Mouse (Mus musculus): ENCODE data around the gene Inpp5d. TPM values are rescaled to one million over a fixed set of nuclear protein-coding genes. Genes with fewer than 3 reads are reported as not detected.
A peak's percentile ranks its signal among the peaks of the same experiment; 100 is the strongest.

Gene Inpp5d
- polyA plus RNA-seq, 1 experiment from 2014 or later = 7.9 TPM

DNA sequence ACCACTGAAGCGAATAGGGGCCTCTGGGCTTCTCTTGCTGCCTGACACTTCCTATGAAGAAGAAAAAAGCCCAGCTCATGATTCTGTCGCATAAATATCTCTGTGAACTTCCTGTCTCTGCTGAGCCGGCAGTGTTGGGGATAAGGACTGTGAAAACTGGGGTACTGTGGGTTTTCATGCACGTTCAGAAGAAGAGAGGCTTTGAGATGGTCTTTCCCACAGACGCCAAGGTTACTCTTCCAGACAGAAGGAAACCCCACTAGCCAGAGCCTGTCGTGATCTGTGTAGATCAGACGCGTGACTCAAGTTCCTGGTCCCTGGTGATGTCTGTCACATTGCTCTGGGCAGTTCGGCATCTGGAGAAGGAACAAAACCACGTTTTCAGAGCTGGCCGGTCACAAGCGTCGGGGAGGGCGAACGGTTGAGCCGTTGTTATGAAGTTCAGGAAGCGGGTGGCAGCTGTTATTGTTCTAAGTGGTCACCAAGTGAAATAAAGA lies 20.1 kb downstream of the Inpp5d start:
- Histone ChIP-seq H3K4me2 (peak overlapping the region; percentile 19; the same call in 1 of the 2 replicates), H3K27me3 (replicated peaks) (no peaks in the 10 kb centered on the region), H3K4me3 (no peak overlapping the region), H3K9me3 (replicated peaks) (no peaks in the 10 kb centered on the region), H3K4me1 (replicated peaks) (peaks cover 13% of the 10 kb centered on the region; the same call in 1 of the 2 replicates), H3K27ac (ENCODE audit: poor library complexity, severe bottlenecking) (peak overlapping the region; percentile 56), H3K36me3 (no peaks in the 10 kb centered on the region), H3K9ac (no peak overlapping the region)
- WGBS = 47% methylated on average over 17 of the region's 17 CpGs
- no peak for ATAC-seq (ENCODE audit: insufficient number of reproducible peaks, low FRiP score)

DNA sequence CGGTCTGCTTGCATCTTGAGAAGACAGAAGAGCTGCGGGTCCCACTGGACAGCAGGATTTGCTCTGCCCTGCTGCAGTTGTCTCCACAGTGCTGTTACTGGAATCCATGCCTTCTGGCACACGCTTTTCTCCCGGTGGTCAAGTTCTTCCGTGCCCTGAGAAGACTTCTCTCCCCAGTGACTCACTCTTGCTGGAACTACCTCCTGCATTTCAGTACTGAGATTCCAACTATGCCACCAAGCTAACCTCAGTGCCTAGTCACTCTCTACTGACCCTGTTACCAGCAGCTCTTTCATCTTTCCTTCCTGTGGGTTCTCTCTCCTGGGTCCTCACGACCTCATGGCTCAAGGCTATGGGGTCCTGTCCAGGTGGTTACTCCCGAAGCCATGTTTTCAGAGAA lies 22.9 kb downstream of the Inpp5d start:
- no peak overlapping the region for H3K4me3 ChIP-seq
- H3K9me3 ChIP-seq (replicated peaks) = no peaks in the 10 kb centered on the region
- no peak for ATAC-seq (ENCODE audit: insufficient number of reproducible peaks, low FRiP score)
- H3K36me3 ChIP-seq = no peaks in the 10 kb centered on the region
- no peak overlapping the region for H3K9ac ChIP-seq
- no peaks in the 10 kb centered on the region for H3K27me3 ChIP-seq (replicated peaks)
- H3K27ac ChIP-seq (ENCODE audit: poor library complexity, severe bottlenecking) = no peak overlapping the region
- H3K4me1 ChIP-seq (replicated peaks) = peaks cover 16% of the 10 kb centered on the region; the same call in 1 of the 2 replicates
- no peak overlapping the region for H3K4me2 ChIP-seq
- 84% methylated on average over 7 of the region's 7 CpGs for WGBS

DNA sequence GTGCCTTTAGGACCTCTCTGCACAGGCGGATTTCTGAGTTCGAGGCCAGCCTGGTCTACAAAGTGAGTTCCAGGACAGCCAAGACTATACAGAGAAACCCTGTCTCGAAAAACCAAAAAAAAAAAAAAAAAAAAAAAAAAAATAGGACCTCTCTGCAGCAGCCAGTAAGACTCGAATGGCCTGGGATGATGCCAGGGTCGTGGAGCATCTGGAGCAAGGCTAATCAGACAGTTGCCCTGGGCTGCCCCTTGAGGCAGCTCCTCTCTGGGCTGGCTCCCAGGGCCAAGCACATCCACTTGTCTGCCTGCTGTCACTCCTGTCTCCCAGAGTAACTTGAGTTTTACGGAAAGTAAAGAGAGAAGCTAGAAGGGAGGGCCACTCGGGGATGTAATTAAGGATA lies 24.9 kb downstream of the Inpp5d start:
- Histone ChIP-seq H3K9me3 (replicated peaks) (no peaks in the 10 kb centered on the region), H3K4me3 (no peak overlapping the region), H3K27me3 (replicated peaks) (no peaks in the 10 kb centered on the region), H3K36me3 (no peaks in the 10 kb centered on the region), H3K4me2 (no peak overlapping the region), H3K27ac (ENCODE audit: poor library complexity, severe bottlenecking) (no peak overlapping the region), H3K4me1 (replicated peaks) (peaks cover 7% of the 10 kb centered on the region; the same call in 1 of the 2 replicates), H3K9ac (no peak overlapping the region)
- no peak for ATAC-seq (ENCODE audit: insufficient number of reproducible peaks, low FRiP score)
- WGBS = 71% methylated on average over 7 of the region's 7 CpGs

DNA sequence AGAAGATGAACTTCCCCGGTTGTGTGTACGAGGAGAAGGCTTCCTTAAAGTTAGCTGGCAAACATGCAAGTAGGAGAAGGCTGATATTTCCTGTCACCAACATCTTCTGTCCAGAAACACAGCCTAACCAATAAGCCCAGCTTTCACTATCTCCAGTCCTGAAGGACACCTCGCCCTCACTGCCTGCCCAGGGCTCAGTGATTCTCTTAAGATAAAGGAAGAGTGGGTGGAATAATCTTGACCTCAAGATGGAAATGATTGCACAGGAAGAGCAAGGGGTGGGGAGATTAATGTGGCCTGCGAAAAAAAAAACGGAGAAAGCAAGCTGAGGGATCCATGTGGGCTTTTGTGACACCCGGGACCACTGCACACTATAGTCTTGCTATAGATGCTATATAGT lies 25.6 kb downstream of the Inpp5d start:
- Histone ChIP-seq H3K4me2 (no peak overlapping the region), H3K9me3 (replicated peaks) (no peaks in the 10 kb centered on the region), H3K4me3 (no peak overlapping the region), H3K9ac (no peak overlapping the region), H3K27ac (ENCODE audit: poor library complexity, severe bottlenecking) (no peak overlapping the region), H3K36me3 (no peaks in the 10 kb centered on the region), H3K27me3 (replicated peaks) (no peaks in the 10 kb centered on the region), H3K4me1 (replicated peaks) (peaks cover 7% of the 10 kb centered on the region; the same call in 1 of the 2 replicates)
- no peak for ATAC-seq (ENCODE audit: insufficient number of reproducible peaks, low FRiP score)
- 54% methylated on average over 6 of the region's 6 CpGs for WGBS

DNA sequence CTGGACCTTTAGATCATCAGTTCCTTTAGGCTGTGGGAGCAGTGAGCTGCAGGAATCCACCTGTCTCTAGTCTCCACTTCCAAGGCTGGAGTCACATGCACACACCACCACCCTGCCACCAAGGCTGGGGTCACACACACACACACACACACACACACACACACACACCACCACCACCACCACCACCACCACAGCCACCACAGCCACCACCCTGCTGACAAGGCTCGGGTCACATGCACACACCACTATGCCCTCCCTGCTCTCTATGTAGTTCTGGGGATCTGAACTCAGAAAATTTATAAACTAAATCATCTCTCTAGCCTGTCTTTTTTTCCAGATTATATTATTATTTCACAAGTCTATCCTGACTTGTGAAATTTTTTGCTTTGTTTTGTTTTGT lies 27.7 kb downstream of the Inpp5d start:
- 75% methylated on average over 1 of the region's 1 CpGs for WGBS
- Histone ChIP-seq H3K4me3 (no peak overlapping the region), H3K36me3 (no peaks in the 10 kb centered on the region), H3K9me3 (replicated peaks) (no peaks in the 10 kb centered on the region), H3K27me3 (replicated peaks) (no peaks in the 10 kb centered on the region), H3K9ac (no peak overlapping the region), H3K4me1 (replicated peaks) (peaks cover 8% of the 10 kb centered on the region), H3K27ac (ENCODE audit: poor library complexity, severe bottlenecking) (no peak overlapping the region), H3K4me2 (no peak overlapping the region)
- ATAC-seq (ENCODE audit: insufficient number of reproducible peaks, low FRiP score) = peak; percentile 74

DNA sequence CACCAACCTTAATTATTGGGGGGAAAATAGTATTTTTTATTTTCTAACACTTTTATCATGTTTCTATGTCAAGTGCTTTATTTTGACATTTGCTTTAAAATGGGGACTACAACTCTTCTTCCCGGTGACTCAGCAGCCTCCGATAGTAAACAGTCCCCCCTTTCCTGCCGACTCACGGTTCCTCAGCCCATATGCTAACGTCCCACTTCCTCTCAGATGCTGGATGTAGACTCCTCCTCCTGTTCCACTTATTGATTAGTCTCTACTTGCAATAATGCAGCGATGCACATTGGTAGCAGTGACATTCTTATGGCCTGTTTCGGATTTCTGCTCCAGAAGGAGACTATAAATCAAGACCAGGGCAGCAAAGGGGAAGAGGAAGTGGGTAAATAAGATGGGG lies 28.5 kb downstream of the Inpp5d start:
- no peaks in the 10 kb centered on the region for H3K36me3 ChIP-seq
- H3K27me3 ChIP-seq (replicated peaks) = no peaks in the 10 kb centered on the region
- no peak overlapping the region for H3K4me2 ChIP-seq
- H3K27ac ChIP-seq (ENCODE audit: poor library complexity, severe bottlenecking) = no peak overlapping the region
- no peak overlapping the region for H3K4me3 ChIP-seq
- no peaks in the 10 kb centered on the region for H3K9me3 ChIP-seq (replicated peaks)
- 54% methylated on average over 7 of the region's 7 CpGs for WGBS
- H3K9ac ChIP-seq = no peak overlapping the region
- peak; percentile 84 for ATAC-seq (ENCODE audit: insufficient number of reproducible peaks, low FRiP score)
- H3K4me1 ChIP-seq (replicated peaks) = peaks cover 8% of the 10 kb centered on the region

DNA sequence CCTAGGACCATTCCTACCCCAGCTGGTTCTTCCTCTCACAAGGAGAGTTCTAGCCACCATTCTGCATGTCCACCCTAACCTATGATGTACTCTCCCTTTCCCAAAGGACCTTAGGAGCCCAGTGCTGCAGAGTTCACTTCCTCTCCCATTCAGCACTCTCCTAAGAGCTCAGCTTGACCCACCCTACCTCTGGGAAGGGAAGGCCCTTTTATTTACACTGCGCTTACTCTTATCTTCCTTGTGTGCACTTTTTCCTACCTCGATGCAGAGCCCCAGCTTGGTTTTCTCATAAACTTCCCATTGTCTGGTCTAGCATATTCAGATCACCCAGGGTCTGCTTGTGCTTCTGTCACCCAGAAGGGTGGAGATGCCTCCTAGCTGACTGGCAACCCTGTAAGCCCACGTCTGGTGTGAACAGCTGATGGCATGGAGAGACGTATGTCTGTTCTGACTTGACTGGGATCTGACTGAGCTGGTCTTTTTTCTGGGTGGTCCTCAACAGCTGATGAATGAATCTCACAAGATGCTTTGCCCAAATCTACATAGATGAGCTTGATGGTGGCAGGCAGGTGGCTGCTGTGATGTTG lies 29.2 kb downstream of the Inpp5d start:
- no peak overlapping the region for H3K4me3 ChIP-seq

DNA sequence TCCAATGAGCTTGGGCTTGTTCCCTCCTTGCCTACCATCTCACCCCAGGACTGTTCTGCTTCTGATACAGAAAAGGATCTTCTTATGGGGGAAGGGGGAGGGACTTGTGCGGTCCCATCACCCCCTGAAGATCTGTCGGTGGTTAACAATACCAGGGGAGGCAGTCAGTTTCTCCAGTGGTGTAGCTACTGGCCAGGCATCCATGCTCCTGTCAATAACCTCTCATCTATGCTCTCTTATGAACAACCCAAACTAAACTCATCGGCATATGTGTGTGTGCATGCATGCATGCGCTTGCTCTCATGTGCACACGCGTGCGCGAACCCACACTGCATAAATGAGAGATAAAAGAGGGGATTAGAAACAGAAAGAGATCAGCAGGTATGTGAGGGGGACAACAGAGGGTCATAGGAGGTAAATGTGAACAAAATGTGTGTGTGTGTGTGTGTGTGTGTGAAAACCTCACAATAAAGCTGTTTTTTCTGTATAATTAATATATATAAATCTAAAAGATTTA lies 29.9 kb downstream of the Inpp5d start:
- ATAC-seq (ENCODE audit: insufficient number of reproducible peaks, low FRiP score) = no peak
- Histone ChIP-seq H3K27ac (ENCODE audit: poor library complexity, severe bottlenecking) (no peak overlapping the region), H3K4me3 (no peak overlapping the region), H3K4me2 (no peak overlapping the region), H3K36me3 (no peaks in the 10 kb centered on the region), H3K27me3 (replicated peaks) (no peaks in the 10 kb centered on the region), H3K4me1 (replicated peaks) (peaks cover 8% of the 10 kb centered on the region), H3K9ac (no peak overlapping the region), H3K9me3 (replicated peaks) (no peaks in the 10 kb centered on the region)
- 85% methylated on average over 8 of the region's 8 CpGs for WGBS

More for the DNA sequence above, 29.2 kb downstream of the Inpp5d start:
- Histone ChIP-seq H3K9ac (no peak overlapping the region), H3K36me3 (no peaks in the 10 kb centered on the region), H3K27ac (ENCODE audit: poor library complexity, severe bottlenecking) (0 out of 2 replicates have a peak overlapping the region, but pooled peaks have one; percentile 16), H3K4me1 (replicated peaks) (peaks cover 8% of the 10 kb centered on the region), H3K4me2 (no peak overlapping the region), H3K9me3 (replicated peaks) (no peaks in the 10 kb centered on the region), H3K27me3 (replicated peaks) (no peaks in the 10 kb centered on the region)
- 45% methylated on average over 4 of the region's 4 CpGs for WGBS
- ATAC-seq (ENCODE audit: insufficient number of reproducible peaks, low FRiP score) = no peak

DNA sequence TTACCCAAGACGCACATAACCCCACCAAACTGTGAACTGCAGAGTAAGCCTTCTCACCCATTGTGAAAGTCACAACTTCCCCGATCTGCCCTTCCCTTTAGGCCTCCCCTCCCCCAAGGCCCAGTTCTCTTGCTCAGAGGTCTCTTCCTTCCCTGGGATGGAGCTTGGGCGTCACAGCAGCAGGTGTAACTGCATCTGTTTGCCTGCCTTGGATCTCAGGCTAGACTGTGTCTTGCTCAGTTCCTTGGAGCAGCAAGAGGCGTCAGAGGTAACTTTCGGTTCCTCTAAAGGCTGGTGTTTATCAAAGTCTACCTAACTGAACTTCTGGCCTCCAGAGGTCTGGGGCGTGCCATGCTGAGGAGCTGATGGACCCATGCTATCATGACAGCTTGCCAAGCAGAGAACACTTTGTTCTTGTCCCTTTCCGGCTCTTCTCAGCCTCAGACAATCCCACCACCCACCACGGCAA lies 30.5 kb downstream of the Inpp5d start:
- Histone ChIP-seq H3K4me1 (replicated peaks) (peaks cover 6% of the 10 kb centered on the region), H3K36me3 (no peaks in the 10 kb centered on the region), H3K9ac (no peak overlapping the region), H3K4me3 (no peak overlapping the region), H3K27ac (ENCODE audit: poor library complexity, severe bottlenecking) (no peak overlapping the region), H3K27me3 (replicated peaks) (no peaks in the 10 kb centered on the region), H3K4me2 (no peak overlapping the region), H3K9me3 (replicated peaks) (no peaks in the 10 kb centered on the region)
- ATAC-seq (ENCODE audit: insufficient number of reproducible peaks, low FRiP score) = no peak
- 61% methylated on average over 8 of the region's 8 CpGs for WGBS

DNA sequence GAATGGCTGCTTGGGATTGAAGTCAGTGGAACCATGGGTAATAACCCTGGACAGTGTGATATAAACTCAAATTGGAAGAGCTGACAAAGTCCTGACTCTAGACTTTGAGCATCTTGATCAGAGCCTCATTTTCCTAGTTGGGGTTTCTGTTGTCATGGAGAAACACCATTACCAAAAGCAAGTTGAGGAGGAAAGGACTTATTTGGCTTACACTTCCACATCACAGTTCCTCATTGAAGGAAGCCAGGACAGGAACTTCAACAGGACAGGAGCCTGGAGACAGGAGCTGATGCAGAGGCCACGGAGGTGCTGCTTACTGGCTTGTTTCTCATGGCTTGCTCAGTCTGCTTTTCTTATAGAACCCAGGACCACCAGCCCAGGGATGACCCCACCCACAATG lies 31.3 kb downstream of the Inpp5d start:
- Histone ChIP-seq H3K4me3 (no peak overlapping the region), H3K9ac (no peak overlapping the region)
- 68% methylated on average over 1 of the region's 1 CpGs for WGBS

DNA sequence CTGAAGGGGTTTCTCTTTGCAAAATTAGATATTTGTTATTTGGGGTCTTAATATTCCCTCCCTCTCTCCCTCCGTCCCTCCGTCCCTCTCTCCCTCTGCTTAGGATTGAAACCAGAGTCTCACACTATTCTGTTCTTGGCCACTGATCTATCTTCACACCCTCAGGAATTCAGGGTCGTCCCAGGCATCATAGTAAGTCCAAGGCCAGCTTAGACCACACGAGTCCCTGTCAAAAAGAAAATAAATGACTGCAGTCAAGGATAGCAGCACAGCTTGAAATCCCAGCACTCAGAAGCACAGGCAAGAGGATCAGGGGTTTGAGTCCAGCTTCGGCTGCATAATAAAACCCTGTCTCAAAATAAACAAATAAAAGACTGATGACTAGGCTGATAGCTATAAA lies 35.0 kb downstream of the Inpp5d start:
- Histone ChIP-seq H3K4me1 (replicated peaks) (peaks cover 20% of the 10 kb centered on the region; the same call in 1 of the 2 replicates), H3K9me3 (replicated peaks) (no peaks in the 10 kb centered on the region), H3K9ac (no peak overlapping the region), H3K4me3 (no peak overlapping the region), H3K27ac (ENCODE audit: poor library complexity, severe bottlenecking) (no peak overlapping the region), H3K4me2 (no peak overlapping the region), H3K27me3 (replicated peaks) (no peaks in the 10 kb centered on the region), H3K36me3 (no peaks in the 10 kb centered on the region)
- WGBS = 49% methylated on average over 5 of the region's 5 CpGs
- ATAC-seq (ENCODE audit: insufficient number of reproducible peaks, low FRiP score) = no peak

More for the DNA sequence above, 31.3 kb downstream of the Inpp5d start:
- ATAC-seq (ENCODE audit: insufficient number of reproducible peaks, low FRiP score) = no peak
- no peaks in the 10 kb centered on the region for H3K36me3 ChIP-seq
- no peak overlapping the region for H3K4me2 ChIP-seq
- H3K27me3 ChIP-seq (replicated peaks) = no peaks in the 10 kb centered on the region
- H3K9me3 ChIP-seq (replicated peaks) = no peaks in the 10 kb centered on the region
- H3K4me1 ChIP-seq (replicated peaks) = peaks cover 5% of the 10 kb centered on the region
- no peak overlapping the region for H3K27ac ChIP-seq (ENCODE audit: poor library complexity, severe bottlenecking)
